Mouse (Mus musculus): ENCODE results near the gene Psmg3.

- no peak for TF ChIP-seq MAX (IDR thresholded peaks at IDR 0.05; ENCODE audit: low read depth)
- no peak for TF ChIP-seq MYOG (IDR thresholded peaks at IDR 0.05; ENCODE audit: control insufficient read depth in 1 of 3, insufficient read depth in 1 of 3, insufficient read length in 2 of 3, low read depth in 2 of 3)
- no peak for TF ChIP-seq MYOD1 (IDR thresholded peaks at IDR 0.05; ENCODE audit: control insufficient read depth in 1 of 3, insufficient read length in 2 of 3, low read depth in 2 of 3)
- no peak for TF ChIP-seq POLR2A (IDR thresholded peaks at IDR 0.05; ENCODE audit: insufficient read length, low read depth)
- no peak for TF ChIP-seq CEBPB (IDR thresholded peaks at IDR 0.05; ENCODE audit: insufficient read depth, poor library complexity, severe bottlenecking)
- TF ChIP-seq USF1 (IDR thresholded peaks at IDR 0.05; ENCODE audit: low read depth): no peak
- no peak for TF ChIP-seq POLR2AphosphoS2 (IDR thresholded peaks at IDR 0.05; ENCODE audit: insufficient read length, low read depth)
- TF ChIP-seq TCF3 (IDR thresholded peaks at IDR 0.05; ENCODE audit: insufficient read length, low read depth): no peak
- no peak for TF ChIP-seq SRF (IDR thresholded peaks at IDR 0.05; ENCODE audit: control insufficient read depth, insufficient read length, low read depth)
- no peak for TF ChIP-seq REST (IDR thresholded peaks at IDR 0.05; ENCODE audit: insufficient read depth, insufficient read length)
Measured at GRCm38 (mm10) chr5:139849626-139850320, 23.1 kb upstream of the Psmg3 start.
